Mouse (Mus musculus): ENCODE results near the gene Dus4l. TPM values are rescaled to one million over a fixed set of nuclear protein-coding genes. Genes with fewer than 3 reads are reported as not detected.

The Dus4l gene
- 1.9 and 5.0 TPM in 2 replicates for polyA plus RNA-seq (2012; rRNA removed; ENCODE audit: low replicate concordance)

GRCm38 (mm10) chr12:31654197-31654964 is at the start of gene Dus4l, which contains the start of gene Cog5:
Gene Dus4l (minus strand): TSS chr12:31654826.
Gene Cog5 (plus strand): TSS chr12:31654869.

GRCm38 (mm10) chr12:31634343-31635239 is 20.0 kb downstream of the Dus4l start, which contains the start of gene Bcap29:
Gene Bcap29 (minus strand): TSS chr12:31634658.

Other genes with a start within 250 kb of the Dus4l start
- gene Cbll1, start 155.2 kb downstream of the Dus4l start, polyA plus RNA-seq (2012; rRNA removed; ENCODE audit: low replicate concordance), result 4.2 and 9.2 TPM in 2 replicates
- 0.06 TPM in 2 replicates for gene Slc26a4, start 94.9 kb downstream of the Dus4l start, polyA plus RNA-seq (2012; rRNA removed; ENCODE audit: low replicate concordance)
- gene Bcap29, start 20.2 kb downstream of the Dus4l start, polyA plus RNA-seq (2012; rRNA removed; ENCODE audit: low replicate concordance), result 1.3 and 6.6 TPM in 2 replicates
- gene Cog5, start within 50 bp of the Dus4l start, polyA plus RNA-seq (2012; rRNA removed; ENCODE audit: low replicate concordance), result 14.2 and 22.3 TPM in 2 replicates
- not detected in 2 replicates for gene Gpr22, start 59.1 kb upstream of the Dus4l start, polyA plus RNA-seq (2012; rRNA removed; ENCODE audit: low replicate concordance)

All from mammary gland, adult 2 months (tissue).